Mouse (Mus musculus) kidney, embryonic 16.5 days (tissue): ENCODE data around the gene Plppr1. TPM values are rescaled to one million over a fixed set of nuclear protein-coding genes. Genes with fewer than 3 reads are reported as not detected.

ENCODE experiments used
- ATAC-seq: fragments of 200-750 bp; cut with Nextera tagmentation; 2 replicates; pipeline ENCODE4 v1.8.0; 2017; ENCODE audit warnings: moderate TSS enrichment; ENCODE audit not compliant: low FRiP score, low TSS enrichment
- H3K27ac ChIP-seq: fragments of 300-500 bp; sonication (generic); 2 replicates; pipeline ENCODE4 v1.5.1; 2014; ENCODE audit warnings: low read length
- H3K27me3 ChIP-seq: fragments of 300-500 bp; sonication (generic); 2 replicates; pipeline ENCODE4 v1.6.1; 2014; ENCODE audit warnings: low read length, control low read depth, mixed read lengths; ENCODE audit not compliant: insufficient read depth
- H3K36me3 ChIP-seq: fragments of 300-500 bp; sonication (generic); 2 replicates; pipeline ENCODE4 v1.6.1; 2014; ENCODE audit warnings: low read length, control low read depth, mixed read lengths; ENCODE audit not compliant: insufficient read depth
- H3K4me1 ChIP-seq: fragments of 300-500 bp; sonication (generic); 2 replicates; pipeline ENCODE4 v1.6.1; 2014; ENCODE audit warnings: low read length, control low read depth, mixed read lengths; ENCODE audit not compliant: insufficient read depth
- H3K4me2 ChIP-seq: fragments of 300-500 bp; sonication (generic); replicated peaks from 2 replicates; pipeline ENCODE4 v1.6.1; 2014; ENCODE audit warnings: low read depth, low read length
- H3K4me3 ChIP-seq: fragments of 300-500 bp; sonication (generic); 2 replicates; pipeline ENCODE4 v1.5.1; 2014; ENCODE audit warnings: mild to moderate bottlenecking, low read length
- H3K9ac ChIP-seq: fragments of 300-500 bp; sonication (generic); replicated peaks from 2 replicates; pipeline ENCODE4 v1.6.1; 2014; ENCODE audit warnings: low read length
- H3K9me3 ChIP-seq: fragments of 300-500 bp; sonication (generic); 2 replicates; pipeline ENCODE4 v1.6.1; 2016; ENCODE audit warnings: low read length, control low read depth
- WGBS: fragments of 180-500 bp; shearing (Covaris S2); extraction: QIAGEN DNeasy Blood & Tissue Kit; methylation state at CpG from one replicate; pipeline ENCODE4 v1.1.7; 2014; 5-methylcytosine and 5-hydroxymethylcytosine counted together
- polyA plus RNA-seq: library from polyadenylated mRNA; unstranded; fragments of >200 nt; fragmentation: Nextera tagmentation; extraction: Ambion mirVana; gene quantifications from 2 replicates; pipeline ENCODE4 v1.2.1, GENCODE M21; 2015

Gene Plppr1
- polyA plus RNA-seq, 1 experiment from 2014 or later: 6.3 TPM

DNA sequence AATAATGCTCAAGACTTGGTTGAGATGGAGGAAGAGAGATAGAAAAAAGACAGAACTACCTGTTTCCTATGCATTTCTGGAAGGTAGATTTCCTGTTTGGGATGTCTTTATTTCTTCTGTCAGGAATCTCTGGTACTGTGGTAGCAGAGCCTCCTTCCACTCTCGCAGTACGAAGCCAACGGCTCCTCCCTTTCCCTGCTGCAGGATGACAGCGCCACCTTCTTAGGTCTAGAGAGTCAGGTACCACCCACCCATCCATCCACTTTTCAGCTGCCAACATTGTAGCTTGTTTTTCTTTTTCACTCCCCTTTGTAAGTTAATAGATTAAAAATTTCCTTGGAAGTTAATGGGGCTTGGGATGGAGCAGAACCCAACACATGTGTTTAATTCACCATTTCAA is 48.8 kb downstream of the Plppr1 start:
- H3K36me3 ChIP-seq: no peaks in the 10 kb centered on the region
- ATAC-seq: peak; percentile 61; the same call in 1 of the 2 replicates
- H3K27ac ChIP-seq: no peak overlapping the region
- WGBS: 43% methylated on average over 4 of the region's 4 CpGs
- H3K4me1 ChIP-seq: peaks cover 20% of the 10 kb centered on the region
- no peak overlapping the region for H3K9ac ChIP-seq
- H3K4me3 ChIP-seq: no peak overlapping the region
- no peaks in the 10 kb centered on the region for H3K27me3 ChIP-seq
- H3K9me3 ChIP-seq: no peaks in the 10 kb centered on the region
- no peak overlapping the region for H3K4me2 ChIP-seq

DNA sequence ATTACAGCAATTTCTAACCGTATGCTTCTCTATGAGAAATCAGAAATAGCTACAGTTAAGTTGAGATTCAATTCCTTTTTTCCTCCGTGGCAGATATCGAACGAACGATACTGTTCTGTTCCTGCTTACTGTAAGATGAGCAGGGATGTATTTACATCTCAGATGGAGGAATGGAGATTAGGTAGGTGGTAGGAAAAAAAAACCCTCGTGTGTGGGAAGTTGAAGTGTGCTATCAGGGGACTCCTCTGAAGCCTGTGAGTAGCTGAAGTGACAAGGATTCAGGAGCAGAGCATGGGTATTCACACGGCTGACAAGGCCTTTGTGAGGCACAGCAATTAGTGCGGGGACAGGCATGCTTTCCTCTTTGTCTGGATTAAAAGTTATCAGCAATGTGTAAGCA is 49.3 kb downstream of the Plppr1 start:
- no peak for ATAC-seq
- Histone ChIP-seq H3K9ac (no peak overlapping the region), H3K27ac (no peak overlapping the region), H3K4me1 (peaks cover 20% of the 10 kb centered on the region), H3K36me3 (no peaks in the 10 kb centered on the region), H3K9me3 (no peaks in the 10 kb centered on the region), H3K4me2 (no peak overlapping the region), H3K27me3 (no peaks in the 10 kb centered on the region), H3K4me3 (no peak overlapping the region)
- WGBS: 69% methylated on average over 8 of the region's 8 CpGs

DNA sequence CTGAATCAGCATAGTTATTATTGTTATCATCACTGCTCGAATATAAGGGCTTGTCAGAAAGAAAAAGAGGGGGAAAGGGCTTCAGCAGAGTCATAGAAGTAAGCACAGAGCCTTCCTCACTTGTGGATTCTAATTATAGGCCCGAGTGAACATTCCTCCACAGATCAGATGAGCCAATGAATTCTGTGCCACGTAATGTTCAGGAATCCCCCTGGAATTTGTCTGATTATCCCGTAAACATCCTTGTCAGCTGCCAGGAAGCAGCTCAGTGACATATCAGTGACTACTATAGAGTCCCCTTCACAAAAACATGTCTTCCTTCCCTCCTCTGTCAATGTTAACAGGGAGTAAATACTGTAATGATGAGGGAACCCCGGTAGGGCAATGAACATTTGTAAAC is 50.9 kb downstream of the Plppr1 start:
- no peaks in the 10 kb centered on the region for H3K9me3 ChIP-seq
- no peak overlapping the region for H3K9ac ChIP-seq
- no peak overlapping the region for H3K4me3 ChIP-seq
- no peak for ATAC-seq
- H3K36me3 ChIP-seq: no peaks in the 10 kb centered on the region
- H3K4me2 ChIP-seq: no peak overlapping the region
- H3K27me3 ChIP-seq: no peaks in the 10 kb centered on the region
- H3K4me1 ChIP-seq: peaks cover 20% of the 10 kb centered on the region
- H3K27ac ChIP-seq: 0 out of 2 replicates have a peak overlapping the region, but pooled peaks have one; percentile 14
- 41% methylated on average over 5 of the region's 5 CpGs for WGBS

- Histone ChIP-seq H3K4me3 (no peak overlapping the region), H3K27me3 (no peaks in the 10 kb centered on the region), H3K4me1 (no peaks in the 10 kb centered on the region), H3K27ac (no peak overlapping the region), H3K9ac (no peak overlapping the region), H3K4me2 (no peak overlapping the region), H3K9me3 (no peaks in the 10 kb centered on the region), H3K36me3 (no peaks in the 10 kb centered on the region)
- ATAC-seq: no peak
- WGBS: 83% methylated on average over 2 of the region's 2 CpGs
Measured at GRCm38 (mm10) chr4:49118842-49119241, 59.8 kb downstream of the Plppr1 start.

DNA sequence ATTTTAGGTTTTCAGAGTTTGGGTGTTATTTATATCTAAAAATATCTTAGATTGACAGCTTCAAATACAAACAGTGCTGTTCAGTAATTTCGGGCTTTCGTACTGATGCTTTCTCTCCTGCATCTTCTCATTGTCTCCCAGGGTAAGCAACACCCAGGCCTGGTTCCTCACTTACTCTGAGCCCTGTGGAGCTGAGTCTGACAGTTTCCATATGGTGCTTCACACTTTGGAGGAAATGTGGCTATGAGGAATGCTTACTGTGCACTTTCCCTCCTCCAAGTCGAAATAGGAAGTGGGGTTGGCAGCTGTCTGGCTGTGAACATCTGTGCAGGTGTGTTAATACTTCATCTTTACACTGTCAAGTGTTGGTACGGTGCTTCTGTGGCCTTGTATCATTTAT is 85.7 kb downstream of the Plppr1 start:
- Histone ChIP-seq H3K27me3 (no peaks in the 10 kb centered on the region), H3K9ac (no peak overlapping the region), H3K27ac (no peak overlapping the region), H3K36me3 (no peaks in the 10 kb centered on the region), H3K9me3 (no peaks in the 10 kb centered on the region), H3K4me2 (no peak overlapping the region), H3K4me3 (no peak overlapping the region), H3K4me1 (no peaks in the 10 kb centered on the region; the same call in 1 of the 2 replicates)
- WGBS: 57% methylated on average over 4 of the region's 4 CpGs
- ATAC-seq: no peak

DNA sequence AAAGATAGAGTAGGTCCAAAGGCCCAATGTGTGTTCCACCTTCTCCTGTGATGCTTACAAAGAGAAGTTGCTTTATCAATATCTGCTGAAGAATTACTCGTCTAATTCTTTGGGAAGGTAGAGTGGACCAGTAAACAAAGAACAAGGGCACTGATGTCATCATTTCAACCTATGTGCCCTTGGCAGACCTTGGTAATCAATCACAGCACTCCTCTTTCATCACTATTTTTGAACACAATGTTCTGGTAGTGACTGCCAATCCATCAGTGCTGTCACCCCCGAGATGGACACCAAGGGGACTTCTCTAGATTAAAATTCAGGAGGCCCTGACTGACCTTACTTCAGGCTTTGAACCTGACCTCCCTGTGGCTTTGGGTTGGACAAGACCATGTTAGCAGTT is 89.7 kb downstream of the Plppr1 start:
- H3K4me2 ChIP-seq: no peak overlapping the region

DNA sequence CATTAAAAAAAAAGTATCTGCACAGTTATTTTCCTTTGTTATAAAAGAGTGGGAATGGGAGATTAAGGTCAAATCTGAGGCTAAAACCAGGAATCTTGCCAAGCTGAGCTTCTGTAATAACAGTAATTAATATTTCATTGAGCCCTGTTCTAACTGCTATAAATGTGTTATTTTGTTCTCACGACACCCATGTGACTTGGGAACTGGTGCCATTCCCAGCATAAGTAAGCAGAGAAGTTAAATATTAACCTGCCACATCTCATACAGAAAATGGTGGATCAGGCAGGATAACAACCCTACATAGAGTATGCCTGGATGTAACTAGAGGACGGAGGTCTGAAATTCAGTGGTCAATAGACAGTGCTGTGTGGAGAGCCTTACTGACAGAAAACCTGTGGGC is 90.2 kb downstream of the Plppr1 start:
- Histone ChIP-seq H3K4me2 (no peak overlapping the region), H3K27ac (no peak overlapping the region), H3K4me3 (no peak overlapping the region), H3K4me1 (no peaks in the 10 kb centered on the region; the same call in 1 of the 2 replicates), H3K36me3 (no peaks in the 10 kb centered on the region), H3K9ac (no peak overlapping the region), H3K27me3 (no peaks in the 10 kb centered on the region), H3K9me3 (no peaks in the 10 kb centered on the region)
- ATAC-seq: no peak
- 60% methylated on average over 2 of the region's 2 CpGs for WGBS

More for the DNA sequence above, 89.7 kb downstream of the Plppr1 start:
- WGBS: 71% methylated on average over 2 of the region's 2 CpGs
- Histone ChIP-seq H3K27ac (no peak overlapping the region), H3K9me3 (no peaks in the 10 kb centered on the region), H3K4me1 (no peaks in the 10 kb centered on the region; the same call in 1 of the 2 replicates), H3K4me3 (no peak overlapping the region), H3K9ac (no peak overlapping the region), H3K27me3 (no peaks in the 10 kb centered on the region), H3K36me3 (no peaks in the 10 kb centered on the region)
- no peak for ATAC-seq

GRCm38 (mm10) chr4:49153849-49154248 is 94.8 kb downstream of the Plppr1 start:
- Histone ChIP-seq H3K27ac (no peak overlapping the region), H3K4me1 (no peaks in the 10 kb centered on the region; the same call in 1 of the 2 replicates), H3K4me3 (no peak overlapping the region), H3K9ac (no peak overlapping the region), H3K27me3 (no peaks in the 10 kb centered on the region), H3K36me3 (no peaks in the 10 kb centered on the region), H3K9me3 (no peaks in the 10 kb centered on the region), H3K4me2 (no peak overlapping the region)
- ATAC-seq: peak; percentile 67; the same call in 1 of the 2 replicates
- WGBS: 44% methylated on average over 5 of the region's 5 CpGs

DNA sequence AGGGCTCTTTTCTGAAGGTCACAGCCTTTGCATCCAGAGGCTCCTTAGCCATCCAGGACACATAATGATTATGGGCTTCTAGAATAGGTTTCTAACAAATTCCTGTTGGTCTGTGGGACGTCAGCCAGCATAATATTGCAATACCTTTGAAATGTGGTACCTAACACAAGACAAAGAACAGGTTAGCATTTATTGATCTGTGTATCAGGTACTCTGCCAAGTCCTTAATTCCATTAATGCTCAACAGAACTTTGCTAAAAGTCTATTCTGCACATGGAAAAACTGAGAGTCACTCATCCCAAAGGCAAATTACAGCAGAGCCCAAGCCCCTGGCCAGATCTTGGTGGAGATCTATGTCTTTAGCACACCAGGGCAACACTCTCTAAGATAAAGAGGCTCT is 97.7 kb downstream of the Plppr1 start:
- Histone ChIP-seq H3K27ac (no peak overlapping the region), H3K9me3 (no peaks in the 10 kb centered on the region), H3K27me3 (no peaks in the 10 kb centered on the region), H3K4me3 (no peak overlapping the region), H3K9ac (no peak overlapping the region), H3K4me1 (no peaks in the 10 kb centered on the region), H3K36me3 (no peaks in the 10 kb centered on the region), H3K4me2 (no peak overlapping the region)
- no peak for ATAC-seq
- WGBS: 74% methylated on average over 1 of the region's 1 CpGs

DNA sequence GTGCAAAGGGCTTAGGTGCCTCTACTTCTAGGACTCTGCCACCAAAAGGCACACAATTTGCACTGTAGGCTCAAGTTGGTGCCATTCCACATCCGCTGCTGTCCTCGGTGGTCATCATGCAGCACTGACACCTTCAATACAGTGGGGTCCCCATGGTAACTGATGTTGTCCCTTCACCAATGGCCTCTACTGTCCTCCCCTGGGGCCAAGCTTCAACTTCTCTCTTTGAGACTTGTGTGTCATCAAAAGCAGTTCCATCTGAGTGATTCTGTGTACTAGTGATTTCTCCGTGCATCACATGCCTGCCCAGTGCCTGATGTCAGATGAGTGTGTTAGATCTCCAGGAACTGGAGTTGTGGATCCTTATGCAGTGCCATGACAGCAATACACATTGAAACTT is 104.2 kb downstream of the Plppr1 start:
- Histone ChIP-seq H3K27me3 (no peaks in the 10 kb centered on the region), H3K4me2 (no peak overlapping the region), H3K4me3 (no peak overlapping the region), H3K36me3 (no peaks in the 10 kb centered on the region), H3K4me1 (no peaks in the 10 kb centered on the region), H3K9ac (no peak overlapping the region), H3K9me3 (no peaks in the 10 kb centered on the region), H3K27ac (no peak overlapping the region)
- ATAC-seq: no peak
- 75% methylated on average over 3 of the region's 3 CpGs for WGBS
